Comparison of ENCODE assay signal across 9 mouse cellular contexts in the genomic region with DNA sequence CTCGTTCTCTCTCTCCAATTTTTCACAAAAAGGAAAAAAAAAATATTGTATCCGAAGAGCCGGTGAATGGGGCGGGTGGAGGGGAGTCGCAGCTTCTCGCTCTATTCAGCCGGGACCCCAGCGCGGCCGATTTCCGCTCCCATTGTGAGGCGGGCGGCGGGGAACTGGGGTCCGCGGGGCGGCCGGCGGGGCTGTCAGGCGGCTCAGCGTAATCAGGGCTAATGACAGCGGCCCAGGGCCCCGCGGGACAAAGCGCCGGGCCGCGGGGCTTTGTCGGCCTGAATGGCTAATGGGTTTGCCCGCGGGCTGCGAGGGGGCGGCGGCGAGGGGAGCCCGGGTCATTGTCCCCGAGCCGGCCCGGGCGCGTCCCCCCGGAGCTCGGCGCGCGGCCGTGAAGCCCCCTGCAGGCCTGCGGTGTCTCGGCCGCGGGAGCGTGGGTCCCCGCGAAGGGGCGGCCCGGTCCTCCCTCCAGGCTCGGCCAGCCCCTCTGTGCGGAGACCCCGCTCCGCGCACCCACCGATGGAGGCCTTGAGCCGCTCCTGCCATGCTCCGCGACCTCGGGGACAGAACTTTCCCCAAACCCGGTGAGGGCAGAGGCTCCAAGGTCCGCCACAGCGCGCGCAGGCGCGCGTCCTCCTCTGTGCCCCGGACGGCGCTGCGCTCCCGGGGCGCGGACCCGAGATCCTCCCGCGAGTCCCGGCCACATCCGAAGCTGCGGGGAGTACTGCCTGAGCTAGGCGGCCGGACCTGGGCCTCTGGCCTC. TPM values are rescaled to one million over a fixed set of nuclear protein-coding genes. Genes with fewer than 3 reads are reported as not detected.
A peak's percentile ranks its signal among the peaks of the same experiment; 100 is the strongest.
DNase-seq lines count a peak whose midpoint lies in the region; ATAC-seq lines count a peak whose summit lies in the region.
"Had no signal": no experiment of that assay in that cellular context is flagged by ENCODE, and none has a peak within 500 bp of the region (broad histone marks: within the 10 kb centered on the region; RNA-seq: fewer than 3 reads in every experiment).

No protein-coding gene starts in this region.

- H3K4me3 ChIP-seq in heart, embryonic 10.5 days = peak overlapping the region; percentile 63
- peak overlapping the region; percentile 27 for H3K4me3 ChIP-seq in forebrain, embryonic 15.5 days
- peak overlapping the region; percentile 34 for H3K4me3 ChIP-seq in liver, embryonic 16.5 days (ENCODE audit: low read depth, low read length)

- H3K4me2 ChIP-seq in forebrain, embryonic 15.5 days (replicated peaks) = peak overlapping the region; percentile 40
- H3K4me2 ChIP-seq in liver, embryonic 16.5 days (ENCODE audit: low read depth, low read length) = peak overlapping the region; percentile 35; the same call in 1 of the 2 replicates

- H3K36me3 ChIP-seq in heart, embryonic 10.5 days = no peaks in the 10 kb centered on the region
- H3K36me3 ChIP-seq in forebrain, embryonic 15.5 days = no peaks in the 10 kb centered on the region
- H3K36me3 ChIP-seq in liver, embryonic 16.5 days (ENCODE audit: control insufficient read depth, insufficient read depth) = no peaks in the 10 kb centered on the region

- WGBS in heart, embryonic 10.5 days = under 1% methylated on average over 89 of the region's 89 CpGs
- WGBS in forebrain, embryonic 15.5 days = under 1% methylated on average over 89 of the region's 89 CpGs
- under 1% methylated on average over 87 of the region's 89 CpGs for WGBS in liver, embryonic 16.5 days (ENCODE audit: insufficient replicate concordance)

- peaks cover 12% of the 10 kb centered on the region for H3K4me1 ChIP-seq in heart, embryonic 10.5 days
- peaks cover 10% of the 10 kb centered on the region for H3K4me1 ChIP-seq in forebrain, embryonic 15.5 days
- no peaks in the 10 kb centered on the region; the same call in 1 of the 2 replicates for H3K4me1 ChIP-seq in liver, embryonic 16.5 days (ENCODE audit: control insufficient read depth, low read depth, low read length)

- no peak overlapping the region for H3K9ac ChIP-seq in forebrain, embryonic 15.5 days (replicated peaks)
- no peak overlapping the region for H3K9ac ChIP-seq in liver, embryonic 16.5 days (ENCODE audit: low read depth, low read length)

- peak; percentile 55 for ATAC-seq in forebrain, embryonic 15.5 days (replicated peaks)
- no peak for ATAC-seq in liver, embryonic 16.5 days (ENCODE audit: low read depth)
- ATAC-seq in erythroblast, adult 5-6 weeks (replicated peaks; ENCODE audit: low FRiP score, poor library complexity, severe bottlenecking) = no peak

- peak overlapping the region; percentile 36; the same call in 1 of the 2 replicates for H3K27ac ChIP-seq in heart, embryonic 10.5 days
- no peak overlapping the region for H3K27ac ChIP-seq in forebrain, embryonic 15.5 days (replicated peaks)
- H3K27ac ChIP-seq in liver, embryonic 16.5 days (ENCODE audit: low read length) = no peak overlapping the region

- DNase-seq in heart, embryonic 10.5 days (ENCODE audit: low spot score) = peak; percentile 75
- no peak for DNase-seq in heart, adult 9 months (ENCODE audit: low spot score in 2 of 2)
- DNase-seq in ES-CJ7 (ENCODE audit: low read depth, low spot score) (peak; percentile 35), adipocyte (ENCODE audit: low spot score) (no peak)
- DNase-seq in left cerebral cortex, adult 9 months (ENCODE audit: low spot score in 2 of 2) = no peak

- peaks cover 100% of the 10 kb centered on the region for H3K27me3 ChIP-seq in heart, embryonic 10.5 days (ENCODE audit: insufficient read depth, poor library complexity, severe bottlenecking)
- peaks cover 83% of the 10 kb centered on the region for H3K27me3 ChIP-seq in forebrain, embryonic 15.5 days
- peaks cover 82% of the 10 kb centered on the region for H3K27me3 ChIP-seq in liver, embryonic 16.5 days (ENCODE audit: control insufficient read depth, insufficient read depth, low read depth, low read length)
- H3K27me3 ChIP-seq: CH12.LX had no signal

- H3K9me3 ChIP-seq in heart, embryonic 10.5 days = no peaks in the 10 kb centered on the region
- H3K9me3 ChIP-seq in forebrain, embryonic 15.5 days = no peaks in the 10 kb centered on the region
- no peaks in the 10 kb centered on the region for H3K9me3 ChIP-seq in liver, embryonic 16.5 days (replicated peaks; ENCODE audit: control insufficient read depth, low read length)

RNA-seq across cellular contexts. Expression of a gene that starts 4.9 kb away (rescaled TPM):
- 4.3 and 4.8 TPM in 2 replicates for polyA plus RNA-seq in heart, embryonic 10.5 days (2016; fragmentation: Nextera tagmentation; extraction: Ambion mirVana)
- polyA plus RNA-seq in forebrain, embryonic 15.5 days (2015; fragmentation: Nextera tagmentation; extraction: Ambion mirVana) = 2.6 and 3.1 TPM in 2 replicates
- 0.14 and 0.29 TPM in 2 replicates for polyA plus RNA-seq in liver, embryonic 16.5 days (2015; fragmentation: Nextera tagmentation; extraction: Ambion mirVana)
- total RNA-seq in erythroblast, adult 5-6 weeks (2015; ENCODE audit: low replicate concordance) = not detected in 2 replicates
- not detected in 2 replicates for total RNA-seq in erythroblast, adult 5-6 weeks (2017; ENCODE audit: low replicate concordance)

RNA-seq across cellular contexts. Expression of a gene that starts 5.8 kb away (rescaled TPM):
- not detected in 2 replicates for polyA plus RNA-seq in heart, embryonic 10.5 days (2016; fragmentation: Nextera tagmentation; extraction: Ambion mirVana)
- 1.1 and 4.3 TPM in 2 replicates for polyA plus RNA-seq in forebrain, embryonic 15.5 days (2015; fragmentation: Nextera tagmentation; extraction: Ambion mirVana)
- not detected in 2 replicates for polyA plus RNA-seq in liver, embryonic 16.5 days (2015; fragmentation: Nextera tagmentation; extraction: Ambion mirVana)
- not detected in 2 replicates for total RNA-seq in erythroblast, adult 5-6 weeks (2015; ENCODE audit: low replicate concordance)
- total RNA-seq in erythroblast, adult 5-6 weeks (2017; ENCODE audit: low replicate concordance) = not detected in 2 replicates

Comparison
In these comparisons a context has a peak if more than half of its experiments do, and no peak if none do; other contexts are left out.
1. DNase-seq: peak in heart, embryonic 10.5 days (single experiment) and ES-CJ7 (single experiment); none in heart, adult 9 months (0 of 2), left cerebral cortex, adult 9 months (0 of 2) and adipocyte (single experiment).
2. Peak in every context shown above with its lines, with median percentiles within 50 percentile points of each other: H3K4me3 ChIP-seq.